Mouse (Mus musculus) layer of hippocampus, postnatal 10 days (tissue): Measurements from ENCODE around the gene Lrrc1. TPM values are rescaled to one million over a fixed set of nuclear protein-coding genes. Genes with fewer than 3 reads are reported as not detected.
"Not testable (repeated sequence)": the region's sequence is repeated elsewhere in the genome, so short reads cannot be mapped to it uniquely, and the experiment has no call there.

Experiments used
- DNase-seq, 2 experiments: peaks; one replicate each; pipeline ENCODE4 v3.0.0; 2021; ENCODE audit warnings: low spot score in 2 of 2
- long read RNA-seq: library from polyadenylated mRNA; stranded (forward); transcript quantifications from one replicate; pipeline ENCODE4 v2.0.0, GENCODE M21; 2023
- total RNA-seq, 2 experiments: library from RNA; stranded (reverse); gene quantifications; 2 replicates each; pipeline ENCODE4 v1.2.3; 2021

Lrrc1 gene
- total RNA-seq, result 1 to 10 TPM; 7.4 to 9.2 TPM
- long read RNA-seq, partial matches to known transcripts, result 0 of 3 reads
- long read RNA-seq, other reads (novel, unspliced or antisense), result 2 of 3 reads

- DNase-seq, result peak; percentile 89 to 93
These were observed at the start of gene Lrrc1 for GRCm38 (mm10) chr9:77544354-77545067. Gene Lrrc1, minus strand, starts transcription at chr9:77544870.

GRCm38 (mm10) chr9:77592423-77592822, 47.8 kb upstream of the Lrrc1 start:
- DNase-seq, result no peak

DNA sequence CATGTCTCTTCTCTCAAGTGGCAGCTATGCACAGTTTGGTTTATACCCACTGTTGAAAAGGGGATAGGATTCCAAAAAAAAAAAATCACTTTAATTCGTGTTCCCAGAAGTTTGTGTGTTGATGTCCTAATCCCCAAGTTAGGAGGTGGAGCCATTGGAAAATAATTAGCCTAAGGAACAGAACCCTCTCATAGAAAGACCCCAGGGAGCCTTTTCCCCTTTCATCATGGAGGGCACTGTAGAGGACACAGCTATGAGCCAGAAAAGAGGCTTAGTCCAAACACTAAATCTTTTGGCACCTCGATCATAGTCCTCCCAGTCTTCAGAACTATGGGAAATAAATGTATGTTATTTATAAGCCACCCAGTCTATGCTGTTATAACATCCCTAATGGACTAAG, 44.8 kb upstream of the Lrrc1 start:
- no peak for DNase-seq

GRCm38 (mm10) chr9:77587616-77588015, 42.9 kb upstream of the Lrrc1 start:
- no peak for DNase-seq

GRCm38 (mm10) chr9:77586806-77587591, 42.3 kb upstream of the Lrrc1 start:
- no peak for DNase-seq

- DNase-seq, result no peak
These were observed 40.1 kb upstream of the Lrrc1 start for GRCm38 (mm10) chr9:77584746-77585145.

DNA sequence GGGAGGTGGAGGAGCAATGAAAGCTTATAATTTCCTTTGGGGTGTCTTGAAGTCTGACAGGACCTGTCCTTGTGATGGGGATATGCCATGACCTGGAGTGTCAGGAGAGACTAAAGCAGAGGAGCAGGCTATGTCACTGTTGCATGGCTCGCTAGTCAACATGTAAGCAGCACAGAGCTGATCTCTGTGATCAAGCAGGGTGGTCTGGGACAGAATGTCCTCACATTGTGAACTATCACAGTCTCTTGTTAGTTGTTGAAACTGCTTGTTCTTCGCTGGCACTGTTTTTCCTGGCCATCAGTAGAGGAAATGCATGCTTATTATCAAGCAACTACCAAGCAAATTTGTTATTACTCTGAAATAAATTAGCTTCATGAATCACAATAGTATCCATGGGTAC, 38.6 kb upstream of the Lrrc1 start:
- DNase-seq, result no peak

GRCm38 (mm10) chr9:77579827-77580226, 35.2 kb upstream of the Lrrc1 start:
- no peak for DNase-seq

GRCm38 (mm10) chr9:77577931-77578330, 33.3 kb upstream of the Lrrc1 start:
- no peak for DNase-seq

GRCm38 (mm10) chr9:77577409-77577808, 32.7 kb upstream of the Lrrc1 start:
- DNase-seq, result no peak

DNA sequence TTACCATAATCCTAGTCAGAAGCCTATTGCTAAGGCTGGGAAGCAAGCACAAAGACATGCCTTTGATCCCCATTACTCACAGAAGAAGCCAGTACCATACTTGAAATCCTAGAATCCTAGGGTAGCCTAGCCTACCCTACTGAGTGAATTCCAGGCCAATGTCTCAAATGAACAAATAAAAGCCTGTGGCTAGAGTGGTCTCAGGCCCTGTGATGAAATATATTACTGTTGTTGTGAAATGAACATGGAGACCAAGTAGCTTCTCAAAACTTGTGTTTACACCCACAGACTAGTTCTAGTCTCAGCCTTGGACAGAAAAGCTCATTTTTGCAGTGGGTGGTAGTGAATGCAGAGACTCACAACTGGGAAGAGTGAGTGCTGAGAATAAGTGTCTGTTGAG, 31.6 kb upstream of the Lrrc1 start:
- DNase-seq, result no peak

DNA sequence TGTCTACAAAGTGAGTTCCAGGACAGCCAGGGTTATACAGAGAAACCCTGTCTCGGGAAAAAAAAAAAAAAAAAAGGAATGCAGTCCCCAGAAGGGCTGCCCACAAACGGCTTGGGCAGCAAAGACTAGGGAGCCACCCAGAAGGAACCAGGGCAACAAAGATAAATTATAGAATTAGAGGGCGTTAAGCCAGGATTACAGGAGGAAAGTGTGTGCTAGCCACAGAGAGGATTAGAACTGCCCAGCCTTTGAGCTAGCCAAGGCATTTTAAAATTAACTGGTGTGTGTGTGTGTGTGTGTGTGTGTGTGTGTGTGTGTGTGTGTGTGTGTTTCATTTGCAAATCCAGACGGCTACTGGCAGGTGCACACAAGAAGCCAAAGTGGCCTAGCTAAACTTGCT, 30.3 kb upstream of the Lrrc1 start:
- DNase-seq, result not testable (repeated sequence)

DNA sequence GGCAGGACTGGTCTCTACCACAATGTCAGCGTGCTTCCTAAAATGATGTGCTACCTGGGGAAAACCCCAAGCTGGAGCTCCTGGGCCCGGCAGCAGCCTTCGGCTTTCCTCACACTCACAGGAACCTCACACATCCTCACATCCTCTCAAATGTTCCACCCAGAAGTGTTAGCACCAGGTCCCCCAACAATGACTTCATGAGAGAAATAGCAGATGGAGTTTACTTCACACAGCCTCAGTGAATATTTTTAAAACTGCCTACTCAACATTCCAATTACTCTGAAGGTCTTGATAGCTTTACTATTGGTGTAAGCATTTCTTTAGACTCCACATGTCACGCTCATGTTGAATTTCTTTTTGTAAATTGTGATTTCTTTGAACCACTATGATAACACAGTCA, 27.2 kb upstream of the Lrrc1 start:
- no peak for DNase-seq

GRCm38 (mm10) chr9:77568789-77569506, 24.3 kb upstream of the Lrrc1 start:
- DNase-seq, result no peak

- DNase-seq, result no peak
These were observed 17.2 kb upstream of the Lrrc1 start for GRCm38 (mm10) chr9:77561827-77562226.

DNA sequence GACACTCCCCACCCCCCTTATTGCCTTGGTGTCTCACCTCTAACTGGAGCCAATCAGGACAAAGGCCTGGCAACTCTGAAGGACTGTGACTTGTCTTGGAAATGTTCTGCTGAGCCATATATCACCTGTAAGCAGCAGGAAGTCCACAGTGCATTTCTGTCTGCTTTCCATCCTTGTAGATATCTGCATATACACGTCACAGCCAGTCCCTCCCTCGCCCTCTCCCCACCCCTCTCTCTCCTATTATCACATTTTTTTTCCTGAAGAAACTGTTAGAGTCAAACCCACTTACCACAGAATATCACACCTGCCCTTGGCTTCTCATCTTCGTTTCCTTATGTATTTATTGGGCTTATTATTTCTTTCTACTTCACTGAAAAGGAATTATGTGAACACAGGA, 13.3 kb upstream of the Lrrc1 start:
- no peak for DNase-seq

GRCm38 (mm10) chr9:77557181-77557580, 12.5 kb upstream of the Lrrc1 start:
- no peak for DNase-seq

GRCm38 (mm10) chr9:77556435-77556834, 11.8 kb upstream of the Lrrc1 start:
- no peak for DNase-seq

GRCm38 (mm10) chr9:77553465-77553864, 8.8 kb upstream of the Lrrc1 start:
- no peak for DNase-seq

DNA sequence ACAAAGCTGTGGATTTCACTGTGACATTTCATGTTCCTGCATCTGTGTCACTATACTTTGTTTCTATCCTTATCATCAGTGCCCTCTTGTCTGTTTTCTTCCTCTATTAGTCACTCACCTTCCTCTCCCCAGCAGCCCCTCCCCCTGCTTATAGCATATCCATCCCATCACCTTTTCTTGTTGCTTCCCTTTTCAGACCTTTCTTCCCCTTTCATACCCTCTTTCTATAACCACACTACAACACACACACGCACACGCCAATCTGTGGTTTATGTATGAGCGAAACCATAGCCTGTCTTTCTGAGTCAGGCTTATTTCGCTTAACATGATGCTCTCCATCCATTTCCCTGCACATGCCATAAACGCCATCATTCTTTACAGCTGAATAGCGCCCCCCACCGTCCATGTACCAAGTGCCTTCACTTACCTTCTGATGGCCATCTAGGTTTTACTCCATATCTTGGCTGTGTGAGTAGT, 6.4 kb upstream of the Lrrc1 start:
- no peak for DNase-seq

DNA sequence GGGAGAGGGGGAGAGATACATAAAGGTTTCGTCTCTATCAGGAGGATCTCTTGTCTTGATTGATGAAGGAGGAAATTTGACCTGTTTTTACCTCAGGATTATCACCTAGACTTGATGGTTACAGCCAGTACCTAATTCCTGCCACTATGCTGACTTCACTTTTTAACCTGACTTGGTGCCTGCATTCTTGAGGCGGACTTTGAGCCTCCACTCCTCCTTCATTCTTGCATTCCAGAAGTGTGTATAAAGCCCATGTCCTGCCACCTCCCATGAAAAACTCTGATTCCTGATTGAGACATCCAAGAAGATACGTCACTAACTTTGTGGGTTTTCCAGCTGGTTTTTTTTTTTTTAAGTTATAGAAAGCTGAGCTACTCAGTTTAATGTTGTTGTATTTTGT, 1.3 kb upstream of the Lrrc1 start:
- no peak for DNase-seq

DNA sequence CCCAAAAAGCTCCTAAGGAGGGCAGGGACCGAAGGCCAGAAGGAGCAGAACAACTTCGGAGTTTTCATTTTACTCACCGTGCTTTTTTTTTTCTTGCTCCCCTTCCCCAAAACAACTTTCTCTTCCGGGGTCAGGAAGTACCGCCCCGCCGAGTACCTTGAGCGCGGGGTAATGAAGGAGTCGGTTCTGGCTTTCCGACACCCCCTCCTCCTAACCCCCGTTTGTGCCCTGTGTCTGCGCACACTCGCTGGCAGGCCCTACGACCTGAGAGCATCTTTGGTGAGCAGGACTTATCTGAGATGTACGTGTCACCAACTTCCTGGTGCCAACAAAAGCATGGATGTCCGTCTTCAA, 375 bp upstream of the Lrrc1 start:
- DNase-seq, result no peak
